Mouse (Mus musculus): Measurements from ENCODE around the gene Alg14.

GRCm38 (mm10) chr3:121356111-121356510 lies 64.5 kb downstream of the Alg14 start:
- TF ChIP-seq ZNF384 (IDR thresholded peaks at IDR 0.05; ENCODE audit: low read depth, low read length), result no peak
- no peak for TF ChIP-seq JUND (conservative IDR thresholded peaks at IDR 0.05; ENCODE audit: low read depth, low read length)
- no peak for TF ChIP-seq POLR2A (IDR thresholded peaks at IDR 0.05; ENCODE audit: low read depth, low read length)
- TF ChIP-seq ZC3H11A (IDR thresholded peaks at IDR 0.05; ENCODE audit: low read depth, low read length), result no peak
- no peak for TF ChIP-seq CTCF (conservative IDR thresholded peaks at IDR 0.05 in 1 of 2, IDR thresholded peaks at IDR 0.05 in 1 of 2; ENCODE audit: low read depth in 2 of 2, low read length in 2 of 2)
- TF ChIP-seq NELFE (IDR thresholded peaks at IDR 0.05; ENCODE audit: low read depth, low read length), result no peak
- TF ChIP-seq MAFK (IDR thresholded peaks at IDR 0.05; ENCODE audit: insufficient replicate concordance, low read length), result no peak
- TF ChIP-seq EP300 (IDR thresholded peaks at IDR 0.05; ENCODE audit: low read length), result no peak
